Mouse (Mus musculus) spleen, postnatal 4 days (tissue): ENCODE data around the gene Vmn1r196.
"Not testable (repeated sequence)": the region's sequence is repeated elsewhere in the genome, so short reads cannot be mapped to it uniquely, and the experiment has no call there.

Experiments used
- DNase-seq, 2 experiments: peaks; one replicate each; pipeline ENCODE4 v3.0.0; 2022; ENCODE audit warnings: low spot score in 2 of 2

Vmn1r196 gene

GRCm38 (mm10) chr13:22289620-22290019, at the start of gene Vmn1r196:
Gene Vmn1r196, plus strand, starts transcription at chr13:22289920.
- no peak for DNase-seq

GRCm38 (mm10) chr13:22243915-22244314, 45.8 kb upstream of the Vmn1r196 start, which contains the start of gene Vmn1r194:
Gene Vmn1r194, plus strand, starts transcription at chr13:22244215.
- DNase-seq: no peak

GRCm38 (mm10) chr13:22270222-22270621, 19.5 kb upstream of the Vmn1r196 start, which contains the start of gene Vmn1r195:
Gene Vmn1r195, plus strand, starts transcription at chr13:22270522.
- DNase-seq: not testable (repeated sequence)

GRCm38 (mm10) chr13:22271721-22272120, 18.0 kb upstream of the Vmn1r196 start:
- no peak for DNase-seq

- DNase-seq: no peak
Observed at GRCm38 (mm10) chr13:22284578-22284977, 5.1 kb upstream of the Vmn1r196 start.

- DNase-seq: not testable (repeated sequence)
Observed at GRCm38 (mm10) chr13:22308075-22308474, 18.4 kb downstream of the Vmn1r196 start.

- no peak for DNase-seq
Observed at GRCm38 (mm10) chr13:22315361-22315760, 25.6 kb downstream of the Vmn1r196 start.

GRCm38 (mm10) chr13:22317366-22317765, 27.6 kb downstream of the Vmn1r196 start:
- DNase-seq: no peak

GRCm38 (mm10) chr13:22320091-22320490, 30.4 kb downstream of the Vmn1r196 start:
- no peak for DNase-seq

GRCm38 (mm10) chr13:22324289-22324688, 34.6 kb downstream of the Vmn1r196 start, which contains the start of gene Vmn1r197:
Gene Vmn1r197, plus strand, starts transcription at chr13:22324589.
- no peak for DNase-seq

GRCm38 (mm10) chr13:22333269-22333668, 43.5 kb downstream of the Vmn1r196 start:
- no peak for DNase-seq

- no peak for DNase-seq
Observed at GRCm38 (mm10) chr13:22335565-22335964, 45.8 kb downstream of the Vmn1r196 start.
